Mouse (Mus musculus) bone marrow, adult 2 months (tissue): Measurements from ENCODE around the gene Sufu. TPM values are rescaled to one million over a fixed set of nuclear protein-coding genes. Genes with fewer than 3 reads are reported as not detected.

Experiments
- H3K27ac ChIP-seq: fragments of 200-500 bp; 2 replicates; pipeline ENCODE4 v1.5.1; 2012; ENCODE audit warnings: low read depth, mild to moderate bottlenecking, control low read depth, inconsistent platforms, low read length; ENCODE audit not compliant: control insufficient read depth, poor library complexity, insufficient read depth
- H3K4me1 ChIP-seq: fragments of 200-500 bp; 2 replicates; pipeline ENCODE4 v1.6.1; 2011; ENCODE audit warnings: low read length; ENCODE audit not compliant: control insufficient read depth, insufficient read depth
- H3K4me3 ChIP-seq: fragments of 200-500 bp; replicated peaks from 2 replicates; pipeline ENCODE3; 2011; ENCODE audit warnings: mild to moderate bottlenecking, low read depth, low read length, control low read depth; ENCODE audit not compliant: control insufficient read depth
- CTCF ChIP-seq: fragments of 200-500 bp; IDR thresholded peaks from 2 replicates; pipeline ENCODE4 v1.5.1; 2011; ENCODE audit warnings: low read length, control low read depth; ENCODE audit not compliant: control insufficient read depth, insufficient read depth
- POLR2A ChIP-seq: fragments of 200-500 bp; IDR thresholded peaks from 2 replicates; pipeline ENCODE4 v1.6.1; 2011; ENCODE audit warnings: low read depth, mild to moderate bottlenecking, control low read depth, low read length, borderline replicate concordance; ENCODE audit not compliant: control insufficient read depth
- WGBS: fragments of 180-500 bp; shearing (Covaris S2); methylation state at CpG from one replicate; pipeline ENCODE4 v1.1.7; 2018; 5-methylcytosine and 5-hydroxymethylcytosine counted together
- polyA plus RNA-seq: library from polyadenylated mRNA; stranded (reverse); fragments of >200 nt; gene quantifications from 2 replicates; pipeline ENCODE4 v1.2.4, GENCODE M21; 2011; ENCODE audit warnings: low replicate concordance; ENCODE audit not compliant: missing spikeins, insufficient read depth, insufficient read length

Sufu gene
- polyA plus RNA-seq, 1 experiment = 5.3 TPM

DNA sequence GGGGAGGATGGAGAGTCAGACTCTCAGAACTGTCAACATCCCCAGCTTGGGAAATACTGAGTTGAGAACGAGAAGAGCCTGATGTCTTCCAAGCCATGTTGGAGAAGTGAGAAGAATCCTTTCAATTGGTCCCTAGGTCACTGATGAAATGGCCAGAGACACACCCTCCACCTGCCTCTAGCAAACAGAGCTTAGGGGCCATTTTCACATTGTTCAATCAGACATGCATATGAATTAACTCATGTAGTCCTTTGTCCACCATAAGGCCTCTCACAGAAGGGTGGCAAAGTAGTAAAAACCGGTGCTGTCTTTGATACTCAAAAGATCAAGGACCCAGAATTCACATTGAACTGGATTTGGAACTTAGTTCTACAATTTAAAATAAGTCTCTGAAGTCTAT lies 100.5 kb downstream of the Sufu start:
- 77% methylated on average over 2 of the region's 2 CpGs for WGBS
- no peak overlapping the region for H3K4me3 ChIP-seq
- peaks cover 7% of the 10 kb centered on the region for H3K4me1 ChIP-seq
- no peak overlapping the region for H3K27ac ChIP-seq
- TF ChIP-seq POLR2A (no peak), CTCF (no peak)

DNA sequence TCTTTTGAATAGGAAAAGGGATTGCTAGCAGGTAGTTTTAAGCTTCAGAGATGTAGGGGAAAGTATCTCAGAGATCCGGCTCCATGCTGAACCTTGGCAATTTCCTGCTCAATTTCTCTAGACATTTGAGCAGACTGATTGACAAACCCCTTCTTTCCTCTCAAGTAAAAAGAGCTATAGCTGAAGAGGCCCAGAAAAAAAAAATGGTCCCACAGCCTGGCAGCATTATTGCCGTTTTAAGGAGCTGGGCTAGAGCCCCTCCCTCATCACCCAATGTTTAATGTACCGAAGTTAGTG lies 102.8 kb downstream of the Sufu start:
- no peak overlapping the region for H3K4me3 ChIP-seq
- no peak overlapping the region for H3K27ac ChIP-seq
- peaks cover 8% of the 10 kb centered on the region for H3K4me1 ChIP-seq
- WGBS = under 1% methylated on average over 3 of the region's 3 CpGs
- no peak for TF ChIP-seq CTCF
- no peak for TF ChIP-seq POLR2A

DNA sequence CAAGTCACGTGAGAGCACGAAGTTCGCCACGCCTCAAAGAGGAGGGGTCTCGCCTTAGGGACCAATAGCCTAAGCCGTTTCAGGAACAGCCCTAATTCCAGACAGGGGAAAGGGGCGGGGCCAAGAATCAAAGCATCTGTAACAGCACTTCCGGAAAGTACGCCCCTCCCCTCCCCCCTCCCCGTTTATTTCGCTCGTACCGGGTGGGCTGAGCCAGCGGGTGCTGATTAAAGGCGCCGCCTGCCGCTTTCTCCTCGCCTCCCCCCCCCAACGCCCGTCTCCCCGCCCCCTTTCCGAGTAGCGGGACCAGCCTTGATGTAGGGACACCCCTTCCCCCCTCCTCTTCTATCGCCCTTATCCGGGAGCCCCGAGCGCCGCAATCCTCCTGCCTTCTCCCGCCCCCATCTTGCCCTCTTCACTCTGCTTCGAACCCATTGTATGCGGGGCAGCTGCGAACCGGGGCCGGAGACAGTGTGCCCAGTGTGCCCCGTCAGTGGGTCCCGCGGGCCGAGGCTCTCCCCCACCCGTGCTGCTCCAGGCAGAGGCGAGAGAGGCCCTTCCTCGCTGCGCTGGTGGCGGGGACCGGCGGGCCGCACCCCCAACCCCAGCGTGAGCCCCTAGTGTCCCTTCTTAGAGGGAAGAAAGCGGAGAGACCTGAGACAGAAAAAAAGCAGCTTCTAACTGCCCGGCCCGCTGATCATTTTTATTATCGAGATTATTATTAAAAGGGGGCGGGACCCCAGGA lies 103.3 kb downstream of the Sufu start:
- TF ChIP-seq CTCF (no peak), POLR2A (peak; percentile 68; the same call in 1 of the 2 replicates)

DNA sequence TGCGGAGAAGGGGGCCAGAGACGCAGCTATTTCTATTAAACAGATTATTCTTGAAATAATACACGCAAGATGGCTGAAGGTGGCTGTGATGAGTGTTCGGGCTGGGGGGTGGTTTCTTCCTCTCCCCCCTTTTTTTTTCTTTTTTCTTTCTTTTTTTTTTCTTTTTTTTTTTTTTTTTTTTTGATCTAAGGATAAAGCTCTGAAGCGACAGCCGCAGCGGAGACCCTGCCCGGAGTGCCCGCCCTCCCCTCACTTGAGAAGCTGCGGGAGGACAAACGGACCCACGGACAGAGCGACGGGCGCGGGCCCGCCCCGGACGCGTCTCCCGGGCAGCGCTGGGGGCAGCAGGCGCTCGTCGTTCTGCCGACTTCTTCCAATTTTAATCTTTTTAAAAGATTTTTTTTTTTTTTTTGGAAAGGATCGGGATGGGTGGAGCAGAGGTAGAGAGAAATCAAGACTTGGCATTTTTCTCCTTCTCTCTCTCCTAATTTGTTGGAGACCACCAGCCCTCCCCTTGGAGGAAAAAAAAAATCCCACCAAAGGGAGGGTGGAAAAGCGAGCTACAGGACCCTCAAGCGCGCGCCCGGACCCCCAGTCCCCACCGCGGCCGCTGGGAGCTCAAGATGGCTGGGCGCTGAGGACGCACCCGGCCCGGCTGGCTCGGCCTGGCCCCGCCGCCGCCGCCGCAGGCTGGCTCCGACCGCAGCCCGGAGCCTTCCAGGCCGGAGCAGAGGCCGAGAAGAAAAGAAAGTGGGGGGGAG lies 104.1 kb downstream of the Sufu start:
- peaks cover 12% of the 10 kb centered on the region for H3K4me1 ChIP-seq
- TF ChIP-seq CTCF = no peak
- 0 out of 2 replicates have a peak, but pooled peaks have one; percentile 3 for TF ChIP-seq POLR2A
- WGBS = under 1% methylated on average over 50 of the region's 50 CpGs
- peak overlapping the region; percentile 74 for H3K4me3 ChIP-seq
- peak overlapping the region; percentile 99 for H3K27ac ChIP-seq

More for the DNA sequence above, 103.3 kb downstream of the Sufu start:
- H3K4me1 ChIP-seq = peaks cover 11% of the 10 kb centered on the region
- peak overlapping the region; percentile 99 for H3K27ac ChIP-seq
- WGBS = 1% methylated on average over 52 of the region's 52 CpGs
- H3K4me3 ChIP-seq = peak overlapping the region; percentile 74

DNA sequence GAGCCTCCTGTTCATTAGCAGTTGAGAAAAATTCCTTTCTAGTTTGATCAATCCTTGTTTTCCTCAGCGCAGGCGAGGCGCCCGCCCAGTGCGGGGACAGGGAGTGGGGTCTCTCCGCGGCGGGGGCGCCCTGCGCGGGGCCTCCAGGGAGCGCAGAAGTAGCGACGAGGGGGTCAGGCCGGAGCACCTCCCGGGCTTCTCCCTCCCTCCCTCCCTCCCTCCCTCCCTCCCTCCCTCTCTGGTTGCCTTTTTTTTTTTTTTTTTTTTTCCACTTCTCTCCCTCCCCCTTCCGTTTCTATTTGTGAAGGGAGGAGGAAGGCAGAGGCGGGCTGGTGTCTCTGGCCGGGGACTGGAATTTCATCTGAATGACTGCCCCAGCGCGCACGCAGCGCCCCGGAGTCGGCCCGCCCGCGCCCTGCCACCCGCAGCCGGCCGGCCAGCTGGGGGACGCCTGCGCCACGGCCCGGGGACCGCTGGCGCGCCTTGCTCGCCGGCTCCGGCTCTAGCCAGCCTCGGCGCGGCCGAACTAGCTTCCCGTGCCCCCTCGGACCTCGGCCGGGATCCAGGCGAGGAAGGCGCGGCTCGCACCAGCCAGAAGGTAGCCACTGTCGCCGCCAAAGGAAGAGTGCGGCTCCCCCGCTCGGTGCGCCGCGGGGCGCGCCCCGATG lies 104.8 kb downstream of the Sufu start, which contains the start of gene Trim8:
TSS of gene Trim8 (plus strand) at position 302 of the 668 bp plus-strand sequence.
- under 1% methylated on average over 58 of the region's 64 CpGs for WGBS
- Histone ChIP-seq H3K27ac (peak within 1 kb of the TSS; percentile 100), H3K4me3 (peak within 1 kb of the TSS; percentile 96), H3K4me1 (peaks cover 11% of the 10 kb centered on the region)
- TF ChIP-seq POLR2A (peak; percentile 56; the same call in 1 of the 2 replicates), CTCF (no peak)

DNA sequence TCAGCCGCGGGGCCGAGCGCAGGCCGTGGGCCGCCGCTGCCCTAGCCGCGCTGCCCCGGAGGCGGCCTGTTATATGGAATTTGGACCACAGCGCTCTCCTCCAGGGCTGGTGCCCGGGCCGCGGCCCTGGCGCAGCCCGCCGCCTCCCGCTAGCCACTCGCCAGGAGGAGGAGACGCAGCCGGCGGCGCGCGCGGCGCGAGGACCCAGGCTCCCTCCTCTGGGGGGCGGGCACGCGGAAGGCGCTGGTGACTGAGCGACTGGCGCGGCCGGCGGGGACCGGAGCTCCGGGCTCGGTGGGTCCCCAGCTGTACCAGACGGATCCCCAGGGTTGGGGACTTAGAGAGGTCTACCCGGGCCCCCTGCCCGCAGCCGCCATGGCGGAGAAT lies 105.4 kb downstream of the Sufu start:
- Histone ChIP-seq H3K4me3 (peak overlapping the region; percentile 96), H3K27ac (peak overlapping the region; percentile 100), H3K4me1 (peaks cover 11% of the 10 kb centered on the region)
- TF ChIP-seq POLR2A (no peak), CTCF (no peak)
- under 1% methylated on average over 45 of the region's 46 CpGs for WGBS

DNA sequence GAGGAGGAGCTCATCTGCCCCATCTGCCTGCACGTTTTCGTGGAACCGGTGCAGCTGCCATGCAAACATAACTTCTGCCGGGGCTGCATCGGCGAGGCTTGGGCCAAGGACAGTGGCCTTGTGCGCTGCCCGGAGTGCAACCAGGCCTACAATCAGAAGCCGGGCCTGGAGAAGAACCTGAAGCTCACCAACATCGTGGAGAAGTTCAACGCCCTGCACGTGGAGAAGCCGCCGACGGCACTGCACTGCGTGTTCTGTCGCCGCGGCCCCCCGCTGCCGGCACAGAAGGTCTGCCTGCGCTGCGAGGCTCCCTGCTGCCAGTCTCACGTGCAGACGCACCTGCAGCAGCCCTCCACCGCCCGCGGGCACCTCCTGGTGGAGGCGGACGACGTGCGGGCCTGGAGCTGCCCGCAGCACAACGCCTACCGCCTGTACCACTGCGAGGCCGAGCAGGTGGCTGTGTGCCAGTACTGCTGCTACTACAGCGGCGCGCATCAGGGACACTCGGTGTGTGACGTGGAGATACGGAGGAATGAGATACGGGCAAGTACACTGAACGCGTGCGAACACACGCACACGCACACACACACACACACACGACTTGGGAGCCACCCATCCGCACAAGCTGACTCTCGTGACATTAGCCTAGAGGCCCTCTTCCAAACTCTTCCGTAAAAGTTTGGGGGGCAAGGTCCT lies 105.9 kb downstream of the Sufu start:
- H3K4me1 ChIP-seq = peaks cover 11% of the 10 kb centered on the region
- under 1% methylated on average over 53 of the region's 53 CpGs for WGBS
- TF ChIP-seq CTCF (peak; percentile 53), POLR2A (peak; percentile 92)
- H3K4me3 ChIP-seq = peak overlapping the region; percentile 96
- H3K27ac ChIP-seq = peak overlapping the region; percentile 100

DNA sequence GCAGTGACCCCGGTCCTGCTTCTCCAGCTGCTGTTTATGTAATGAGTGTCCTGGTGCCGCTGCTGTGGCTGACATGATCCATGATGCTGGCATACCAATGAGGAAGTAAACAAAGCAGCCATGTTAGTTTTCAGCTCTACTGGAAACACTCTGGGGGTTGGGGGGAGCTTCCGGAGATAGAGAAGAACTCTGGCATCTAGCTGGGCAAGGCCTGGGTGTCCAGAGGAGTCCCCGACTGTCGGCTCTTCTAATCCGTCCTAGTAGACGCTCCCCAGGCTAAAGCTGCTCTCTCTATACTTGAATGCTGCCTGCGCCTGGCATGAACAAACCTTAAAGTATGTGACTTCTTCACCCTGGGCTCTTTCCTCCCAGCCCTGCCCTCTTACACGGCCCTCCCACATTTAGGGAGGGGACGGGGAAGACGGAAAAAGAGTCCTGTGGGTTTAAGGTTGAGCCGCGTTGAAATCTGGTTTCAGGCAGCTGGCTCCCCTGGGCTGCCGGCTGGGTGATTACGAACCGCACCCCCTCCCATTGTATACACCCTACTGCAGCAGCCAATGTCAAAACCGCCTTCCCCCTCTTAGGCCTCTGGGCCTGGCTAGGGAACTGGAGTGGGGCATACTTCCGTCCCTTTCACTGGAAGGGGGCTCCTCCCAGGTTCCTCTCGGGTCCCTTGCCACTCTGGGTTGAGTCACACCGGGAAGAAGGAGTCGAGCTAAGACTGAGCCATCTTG lies 106.8 kb downstream of the Sufu start:
- Histone ChIP-seq H3K27ac (peak overlapping the region; percentile 100), H3K4me1 (peaks cover 11% of the 10 kb centered on the region), H3K4me3 (peak overlapping the region; percentile 96)
- TF ChIP-seq POLR2A (peak; percentile 54; the same call in 1 of the 2 replicates), CTCF (no peak)
- WGBS = under 1% methylated on average over 21 of the region's 21 CpGs
